Mouse (Mus musculus) erythroblast, embryonic 14.5 days (primary cell): ENCODE measurements around the gene Akain1. TPM values are rescaled to one million over a fixed set of nuclear protein-coding genes. Genes with fewer than 3 reads are reported as not detected.

Experiments used
- H3K27me3 ChIP-seq: 2 replicates; pipeline ENCODE4 v1.6.1; 2012; ENCODE audit warnings: inconsistent platforms; ENCODE audit not compliant: control insufficient read depth
- H3K36me3 ChIP-seq: 2 replicates; pipeline ENCODE4 v1.6.1; 2012; ENCODE audit warnings: mild to moderate bottlenecking, inconsistent platforms; ENCODE audit not compliant: control insufficient read depth
- H3K4me1 ChIP-seq: 2 replicates; pipeline ENCODE4 v1.6.1; 2012; ENCODE audit warnings: inconsistent platforms; ENCODE audit not compliant: control insufficient read depth
- H3K4me3 ChIP-seq: replicated peaks from 2 replicates; pipeline ENCODE3; 2012; ENCODE audit warnings: moderate library complexity, mild to moderate bottlenecking, inconsistent platforms
- H3K9me3 ChIP-seq: 2 replicates; pipeline ENCODE4 v1.6.1; 2012; ENCODE audit warnings: low read length, inconsistent platforms, mixed read lengths; ENCODE audit not compliant: control insufficient read depth
- GATA1 ChIP-seq: IDR thresholded peaks from 2 replicates; pipeline ENCODE4 v1.6.1; 2012; ENCODE audit warnings: low read length, inconsistent platforms, mixed read lengths
- TAL1 ChIP-seq: IDR thresholded peaks from 3 replicates; pipeline ENCODE4 v1.6.1; 2012; ENCODE audit warnings: low read length, inconsistent platforms, mixed read lengths
- polyA plus RNA-seq: library from polyadenylated mRNA; stranded (reverse); fragments of >175 nt; gene quantifications from 2 replicates; pipeline ENCODE4 v1.2.3, GENCODE M21; 2012

Akain1 gene
- polyA plus RNA-seq, 1 experiment = not detected

DNA sequence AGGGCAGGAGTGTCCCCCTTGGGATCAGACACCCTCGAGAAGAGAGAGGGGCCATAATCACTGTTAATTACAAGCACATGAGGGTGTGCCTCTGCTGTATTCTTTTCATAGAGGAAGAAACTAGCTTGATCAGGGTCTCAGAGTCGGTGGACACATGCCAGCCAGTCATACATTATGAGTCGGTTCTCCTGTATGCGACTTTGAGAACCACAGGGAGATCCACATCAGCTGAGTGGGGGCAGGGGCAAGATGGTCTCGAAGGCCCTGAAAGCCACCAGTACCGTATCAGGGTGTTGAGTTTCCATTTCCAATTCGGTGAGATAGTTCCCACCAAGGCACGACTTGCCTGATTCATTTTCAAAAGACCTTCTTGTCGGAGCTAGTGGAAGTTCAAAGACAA is 33.3 kb downstream of the Akain1 start:
- H3K27me3 ChIP-seq = no peaks in the 10 kb centered on the region
- peaks cover 3% of the 10 kb centered on the region; the same call in 1 of the 2 replicates for H3K4me1 ChIP-seq
- no peaks in the 10 kb centered on the region; the same call in 1 of the 2 replicates for H3K9me3 ChIP-seq
- TF ChIP-seq TAL1 = no peak
- no peak overlapping the region for H3K4me3 ChIP-seq
- H3K36me3 ChIP-seq = no peaks in the 10 kb centered on the region

DNA sequence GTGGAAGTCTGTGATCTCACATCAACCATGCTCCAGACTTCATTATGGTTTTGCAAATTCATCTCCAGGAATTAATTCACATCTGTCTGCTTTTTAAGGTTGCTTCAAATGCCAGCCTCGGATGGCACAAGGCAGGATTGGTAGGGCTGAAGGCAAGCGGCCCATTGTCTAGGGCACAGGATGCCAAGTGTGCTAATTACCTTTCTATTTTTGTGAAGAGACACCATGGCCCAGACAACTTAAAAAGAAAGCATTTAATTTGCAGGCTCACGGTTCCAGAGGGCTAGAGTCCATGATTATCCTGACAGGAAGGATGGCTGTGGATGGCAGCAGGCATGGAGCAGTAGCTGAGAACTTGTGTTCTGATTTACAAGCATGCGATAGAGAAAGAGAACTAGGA is 35.0 kb downstream of the Akain1 start:
- no peaks in the 10 kb centered on the region for H3K36me3 ChIP-seq
- H3K4me3 ChIP-seq = no peak overlapping the region
- TF ChIP-seq TAL1 = no peak
- no peak for TF ChIP-seq GATA1
- peaks cover 3% of the 10 kb centered on the region; the same call in 1 of the 2 replicates for H3K4me1 ChIP-seq
- H3K27me3 ChIP-seq = no peaks in the 10 kb centered on the region
- H3K9me3 ChIP-seq = no peaks in the 10 kb centered on the region; the same call in 1 of the 2 replicates

DNA sequence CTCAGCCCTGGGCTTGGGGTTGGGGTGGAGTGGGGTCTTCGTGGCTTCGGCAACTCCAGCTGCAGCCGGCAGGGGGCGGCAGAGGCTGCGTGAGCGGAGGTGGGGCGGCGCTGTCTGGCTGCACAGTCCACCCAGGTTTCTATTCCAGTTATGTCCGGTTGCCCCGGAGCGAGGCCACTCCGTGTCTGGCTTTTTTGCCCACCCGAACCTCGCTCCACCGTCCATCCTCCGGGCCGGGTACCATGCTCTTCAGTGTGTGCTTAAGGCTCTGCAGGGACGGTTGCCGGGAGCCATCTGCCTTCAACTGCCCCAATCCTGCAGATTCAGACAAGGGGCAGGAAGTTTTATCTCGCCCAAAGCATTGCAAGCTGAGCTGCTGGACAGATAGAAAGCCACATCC is 36.3 kb downstream of the Akain1 start:
- no peak overlapping the region for H3K4me3 ChIP-seq
- no peaks in the 10 kb centered on the region for H3K36me3 ChIP-seq
- H3K27me3 ChIP-seq = no peaks in the 10 kb centered on the region
- peaks cover 3% of the 10 kb centered on the region; the same call in 1 of the 2 replicates for H3K4me1 ChIP-seq
- no peaks in the 10 kb centered on the region for H3K9me3 ChIP-seq
- TF ChIP-seq GATA1 (no peak), TAL1 (no peak)

DNA sequence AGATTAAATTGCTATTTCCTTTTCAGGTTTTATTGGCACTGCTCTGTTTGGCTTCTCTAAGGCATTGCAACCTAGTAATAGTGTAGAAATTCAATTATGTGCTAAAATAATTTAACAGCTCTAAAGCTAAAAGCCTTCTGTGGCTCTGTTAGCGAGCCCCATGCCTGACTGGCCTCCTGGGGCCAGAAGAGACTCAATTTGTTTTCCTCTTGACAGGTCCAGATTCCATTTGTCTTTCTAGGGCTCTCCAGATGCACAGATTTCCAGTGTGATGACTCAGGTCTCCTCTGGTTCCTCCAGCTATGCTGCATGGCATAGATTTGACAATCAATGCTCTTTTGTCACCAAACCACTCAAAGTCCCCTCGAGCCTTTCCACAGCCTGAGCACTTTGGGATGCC is 38.4 kb downstream of the Akain1 start:
- H3K4me1 ChIP-seq = peaks cover 3% of the 10 kb centered on the region; the same call in 1 of the 2 replicates
- H3K9me3 ChIP-seq = no peaks in the 10 kb centered on the region
- TF ChIP-seq GATA1 (no peak), TAL1 (no peak)
- no peaks in the 10 kb centered on the region for H3K27me3 ChIP-seq
- no peak overlapping the region for H3K4me3 ChIP-seq
- no peaks in the 10 kb centered on the region for H3K36me3 ChIP-seq

DNA sequence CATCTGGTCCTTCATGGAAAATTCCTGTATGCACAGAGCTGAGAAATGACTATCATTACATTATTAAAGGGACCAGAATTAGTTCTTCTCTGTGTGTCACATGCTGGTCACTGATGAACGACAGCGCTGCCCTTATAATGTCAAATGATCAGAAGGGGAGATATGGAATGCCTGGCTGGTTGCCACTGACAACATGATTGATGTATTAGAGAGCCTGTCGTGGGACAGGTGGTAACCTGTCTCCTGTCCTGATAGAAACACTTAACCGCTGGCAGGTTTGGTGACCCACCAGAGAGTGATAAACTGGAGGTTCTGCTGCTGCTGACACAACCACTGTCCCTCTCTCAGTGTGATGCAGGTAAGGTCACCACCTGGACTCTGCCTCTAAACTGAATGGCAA is 40.1 kb downstream of the Akain1 start:
- Histone ChIP-seq H3K9me3 (no peaks in the 10 kb centered on the region), H3K27me3 (no peaks in the 10 kb centered on the region), H3K4me3 (no peak overlapping the region), H3K4me1 (peaks cover 3% of the 10 kb centered on the region; the same call in 1 of the 2 replicates), H3K36me3 (no peaks in the 10 kb centered on the region)
- TF ChIP-seq TAL1 (no peak), GATA1 (no peak)

DNA sequence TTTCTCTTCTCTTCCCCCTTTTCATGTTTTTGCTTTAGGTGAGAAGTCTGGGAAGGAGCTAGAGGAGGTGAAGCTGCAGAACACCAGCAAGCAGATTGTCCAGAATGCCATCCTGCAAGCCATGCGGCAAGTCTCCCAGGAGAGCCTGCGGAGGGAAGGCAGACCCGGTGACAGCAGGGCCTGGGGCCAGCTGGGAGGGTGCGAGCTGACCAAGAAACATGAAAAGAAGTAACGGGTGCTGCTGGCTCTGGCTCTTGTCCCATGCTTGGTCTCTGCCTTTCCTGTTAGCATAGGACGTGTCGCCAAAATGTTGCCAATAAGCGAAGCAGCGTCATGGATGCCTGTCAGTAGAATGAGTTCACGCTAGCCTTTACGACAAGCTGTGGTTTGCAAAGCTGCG is 48.0 kb downstream of the Akain1 start:
- H3K4me1 ChIP-seq = no peaks in the 10 kb centered on the region
- TF ChIP-seq TAL1 (no peak), GATA1 (no peak)
- no peak overlapping the region for H3K4me3 ChIP-seq
- H3K36me3 ChIP-seq = no peaks in the 10 kb centered on the region
- H3K9me3 ChIP-seq = peaks cover 10% of the 10 kb centered on the region
- H3K27me3 ChIP-seq = no peaks in the 10 kb centered on the region

DNA sequence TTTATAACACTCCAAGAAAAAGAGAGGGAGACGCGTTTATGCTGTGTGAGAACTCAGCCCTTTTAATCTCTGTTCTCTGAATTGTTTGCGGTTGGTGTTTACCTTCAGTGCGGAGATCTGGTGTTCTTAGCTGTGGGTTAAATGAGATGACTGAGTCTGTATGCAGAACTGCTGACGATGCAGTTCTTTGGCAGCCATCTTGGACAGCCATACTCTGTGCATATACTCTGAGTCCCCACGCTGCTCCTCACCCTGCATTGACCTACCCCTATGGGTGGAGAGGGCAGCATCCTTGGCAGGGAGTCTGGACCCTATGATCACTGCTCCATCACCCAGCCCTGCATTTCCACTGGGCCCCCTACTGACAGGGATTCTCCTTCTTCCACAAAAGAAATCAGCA is 48.8 kb downstream of the Akain1 start:
- H3K36me3 ChIP-seq = no peaks in the 10 kb centered on the region
- H3K9me3 ChIP-seq = peaks cover 10% of the 10 kb centered on the region
- no peak overlapping the region for H3K4me3 ChIP-seq
- no peaks in the 10 kb centered on the region for H3K27me3 ChIP-seq
- no peaks in the 10 kb centered on the region for H3K4me1 ChIP-seq
- TF ChIP-seq GATA1 (no peak), TAL1 (no peak)

DNA sequence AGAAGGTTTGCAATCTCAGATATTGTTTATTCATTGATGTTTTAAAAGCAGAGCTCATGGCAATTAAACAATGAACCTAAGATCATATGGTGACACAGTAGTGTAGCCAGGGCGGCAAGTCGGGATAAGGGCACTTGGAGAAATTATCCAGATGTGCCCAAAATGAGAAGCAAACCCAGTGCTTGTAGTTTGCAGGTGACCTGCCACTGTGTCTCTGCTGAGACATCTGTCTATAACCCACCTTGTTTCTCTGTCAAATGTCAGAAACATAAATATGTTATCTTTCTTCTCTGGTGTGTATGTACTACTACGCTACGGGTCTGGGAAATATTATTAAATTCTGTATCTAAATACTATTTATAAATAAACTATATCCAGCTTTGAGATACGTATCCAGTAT is 49.7 kb downstream of the Akain1 start:
- Histone ChIP-seq H3K36me3 (no peaks in the 10 kb centered on the region), H3K27me3 (no peaks in the 10 kb centered on the region), H3K9me3 (peaks cover 10% of the 10 kb centered on the region), H3K4me3 (no peak overlapping the region), H3K4me1 (no peaks in the 10 kb centered on the region)
- TF ChIP-seq GATA1 (no peak), TAL1 (no peak)

DNA sequence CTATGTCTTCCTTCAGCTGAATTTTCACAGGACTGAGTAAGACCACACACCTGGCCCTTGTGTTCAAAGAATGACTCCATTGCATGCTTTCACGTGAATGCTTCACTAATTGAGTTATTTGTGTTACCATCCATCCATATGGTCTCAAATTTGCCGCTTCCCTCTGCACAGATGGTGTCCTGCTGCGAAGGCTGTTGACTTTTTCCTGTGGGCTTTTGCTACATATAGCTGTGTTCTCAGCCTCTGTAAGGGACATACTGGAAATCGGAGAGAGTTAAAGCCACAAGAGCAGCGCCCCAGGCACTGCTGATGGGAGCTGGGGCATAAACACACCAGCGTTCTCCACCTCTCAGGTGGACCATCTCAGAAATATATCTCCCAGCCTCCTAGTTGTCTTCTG is 53.2 kb downstream of the Akain1 start:
- Histone ChIP-seq H3K4me3 (no peak overlapping the region), H3K9me3 (peaks cover 2% of the 10 kb centered on the region), H3K4me1 (peaks cover 10% of the 10 kb centered on the region), H3K36me3 (no peaks in the 10 kb centered on the region), H3K27me3 (no peaks in the 10 kb centered on the region)
- TF ChIP-seq TAL1 = no peak
- TF ChIP-seq GATA1 = no peak

DNA sequence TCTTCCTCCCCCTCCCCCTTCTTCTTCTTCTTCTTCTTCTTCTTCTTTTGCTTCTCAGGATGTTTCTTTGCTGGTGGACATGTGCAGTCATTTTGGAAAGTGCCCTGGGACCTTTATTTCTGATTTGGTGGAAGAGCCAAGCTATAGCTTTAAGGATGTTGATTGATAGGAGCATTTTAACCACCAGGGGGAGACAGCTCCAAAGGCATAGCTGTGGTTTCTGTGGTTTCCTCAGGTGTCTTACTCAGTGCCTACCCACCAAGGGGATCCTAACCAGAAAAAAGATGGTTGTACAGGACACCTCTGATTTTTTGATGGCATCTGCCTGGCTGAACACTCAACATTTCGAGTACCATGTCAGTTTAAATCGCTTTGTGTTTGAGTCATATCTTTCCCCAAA is 56.4 kb downstream of the Akain1 start:
- H3K36me3 ChIP-seq = no peaks in the 10 kb centered on the region
- no peak overlapping the region for H3K4me3 ChIP-seq
- TF ChIP-seq GATA1 (no peak), TAL1 (no peak)
- H3K9me3 ChIP-seq = no peaks in the 10 kb centered on the region
- H3K27me3 ChIP-seq = no peaks in the 10 kb centered on the region
- peaks cover 10% of the 10 kb centered on the region for H3K4me1 ChIP-seq
